Mouse (Mus musculus) heart, adult 2 months (tissue): ENCODE data around the gene Svs1.

ENCODE experiments used
- CTCF ChIP-seq: fragments of 200-600 bp; IDR thresholded peaks from 2 replicates; pipeline ENCODE4 v1.8.1; 2022; ENCODE audit warnings: antibody characterized with exemption, mild to moderate bottlenecking, moderate library complexity
- EP300 ChIP-seq: fragments of 200-500 bp; IDR thresholded peaks from 2 replicates; pipeline ENCODE4 v1.6.1; 2011; ENCODE audit warnings: low read depth, low read length, control low read depth; ENCODE audit not compliant: insufficient read depth
- POLR2A ChIP-seq: fragments of 200-500 bp; IDR thresholded peaks from 2 replicates; pipeline ENCODE4 v1.6.1; 2011; ENCODE audit warnings: mild to moderate bottlenecking, low read depth, low read length, control low read depth; ENCODE audit not compliant: insufficient read depth

GRCm38 (mm10) chr6:48954211-48954610, 32.5 kb upstream of the Svs1 start:
- no peak for TF ChIP-seq POLR2A
- TF ChIP-seq CTCF, result no peak
- no peak for TF ChIP-seq EP300
